Mouse (Mus musculus): ENCODE data around the gene Dop1b.

DNA sequence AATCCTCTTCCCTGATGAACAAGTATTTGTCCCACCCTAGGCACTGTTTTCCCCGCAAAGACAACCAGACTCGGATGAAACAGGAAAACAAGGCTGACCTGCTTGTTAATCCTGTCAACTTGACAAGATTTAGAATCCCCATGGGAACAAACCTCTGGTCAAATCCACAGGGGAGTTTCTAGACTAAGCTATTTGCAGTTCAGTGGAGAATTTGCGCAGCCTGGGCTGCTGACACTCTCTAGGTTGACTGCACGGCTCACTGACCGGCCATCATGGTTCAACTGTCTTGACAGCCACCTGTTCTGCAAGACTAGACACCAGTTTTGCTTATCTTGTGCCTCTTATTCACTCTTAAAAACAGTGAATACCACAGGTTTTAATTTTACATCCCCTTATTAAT lies 119.2 kb downstream of the Dop1b start:
- TF ChIP-seq POLR2A (IDR thresholded peaks at IDR 0.05; ENCODE audit: extremely low read depth, insufficient read depth, low read length), result no peak
- no peak for TF ChIP-seq CTCF (IDR thresholded peaks at IDR 0.05; ENCODE audit: low read depth, low read length)
